Mouse (Mus musculus): ENCODE data around the gene Tango6. TPM values are rescaled to one million over a fixed set of nuclear protein-coding genes. Genes with fewer than 3 reads are reported as not detected.
A peak's percentile ranks its signal among the peaks of the same experiment; 100 is the strongest.
"Not testable (repeated sequence)": the region's sequence is repeated elsewhere in the genome, so short reads cannot be mapped to it uniquely, and the experiment has no call there.

Gene Tango6
- polyA plus RNA-seq, 1 experiment: 0.22 TPM

- no peak for TF ChIP-seq GATA1 (IDR thresholded peaks at IDR 0.05; ENCODE audit: borderline replicate concordance, low read length)
- TF ChIP-seq FLI1 (IDR thresholded peaks at IDR 0.05; ENCODE audit: low read length): no peak
- Histone ChIP-seq H3K4me1 (no peaks in the 10 kb centered on the region), H3K4me3 (replicated peaks) (no peak overlapping the region), H3K9me3 (no peaks in the 10 kb centered on the region), H3K27me3 (replicated peaks) (peaks cover 3% of the 10 kb centered on the region), H3K36me3 (replicated peaks; ENCODE audit: low read length) (no peaks in the 10 kb centered on the region)
Measured at GRCm38 (mm10) chr8:106766736-106767135, 83.9 kb downstream of the Tango6 start.

- Histone ChIP-seq H3K27me3 (replicated peaks) (peaks cover 4% of the 10 kb centered on the region), H3K4me3 (replicated peaks) (no peak overlapping the region), H3K9me3 (no peaks in the 10 kb centered on the region), H3K36me3 (replicated peaks; ENCODE audit: low read length) (no peaks in the 10 kb centered on the region), H3K4me1 (no peaks in the 10 kb centered on the region)
- no peak for TF ChIP-seq FLI1 (IDR thresholded peaks at IDR 0.05; ENCODE audit: low read length)
- no peak for TF ChIP-seq GATA1 (IDR thresholded peaks at IDR 0.05; ENCODE audit: borderline replicate concordance, low read length)
Measured at GRCm38 (mm10) chr8:106769147-106769805, 86.4 kb downstream of the Tango6 start.

GRCm38 (mm10) chr8:106770596-106771179 is 87.8 kb downstream of the Tango6 start:
- Histone ChIP-seq H3K4me3 (replicated peaks) (no peak overlapping the region), H3K9me3 (no peaks in the 10 kb centered on the region), H3K36me3 (replicated peaks; ENCODE audit: low read length) (no peaks in the 10 kb centered on the region), H3K27me3 (replicated peaks) (peaks cover 4% of the 10 kb centered on the region), H3K4me1 (no peaks in the 10 kb centered on the region)
- TF ChIP-seq GATA1 (IDR thresholded peaks at IDR 0.05; ENCODE audit: borderline replicate concordance, low read length): no peak
- no peak for TF ChIP-seq FLI1 (IDR thresholded peaks at IDR 0.05; ENCODE audit: low read length)

GRCm38 (mm10) chr8:106772094-106772493 is 89.2 kb downstream of the Tango6 start:
- no peak overlapping the region for H3K4me3 ChIP-seq (replicated peaks)
- H3K36me3 ChIP-seq (replicated peaks; ENCODE audit: low read length): no peaks in the 10 kb centered on the region
- no peak for TF ChIP-seq GATA1 (IDR thresholded peaks at IDR 0.05; ENCODE audit: borderline replicate concordance, low read length)
- no peak for TF ChIP-seq FLI1 (IDR thresholded peaks at IDR 0.05; ENCODE audit: low read length)
- peaks cover 4% of the 10 kb centered on the region for H3K27me3 ChIP-seq (replicated peaks)
- H3K9me3 ChIP-seq: no peaks in the 10 kb centered on the region
- no peaks in the 10 kb centered on the region for H3K4me1 ChIP-seq

GRCm38 (mm10) chr8:106772501-106772900 is 89.6 kb downstream of the Tango6 start:
- Histone ChIP-seq H3K4me3 (replicated peaks) (no peak overlapping the region), H3K9me3 (no peaks in the 10 kb centered on the region), H3K36me3 (replicated peaks; ENCODE audit: low read length) (no peaks in the 10 kb centered on the region), H3K4me1 (no peaks in the 10 kb centered on the region), H3K27me3 (replicated peaks) (peaks cover 5% of the 10 kb centered on the region)
- TF ChIP-seq GATA1 (IDR thresholded peaks at IDR 0.05; ENCODE audit: borderline replicate concordance, low read length) (no peak), FLI1 (IDR thresholded peaks at IDR 0.05; ENCODE audit: low read length) (no peak)

GRCm38 (mm10) chr8:106774567-106775320 is 91.9 kb downstream of the Tango6 start:
- H3K4me1 ChIP-seq: no peaks in the 10 kb centered on the region
- TF ChIP-seq GATA1 (IDR thresholded peaks at IDR 0.05; ENCODE audit: borderline replicate concordance, low read length) (no peak), FLI1 (IDR thresholded peaks at IDR 0.05; ENCODE audit: low read length) (no peak)
- H3K36me3 ChIP-seq (replicated peaks; ENCODE audit: low read length): no peaks in the 10 kb centered on the region
- H3K4me3 ChIP-seq (replicated peaks): no peak overlapping the region
- no peaks in the 10 kb centered on the region for H3K9me3 ChIP-seq
- H3K27me3 ChIP-seq (replicated peaks): peaks cover 10% of the 10 kb centered on the region

- no peaks in the 10 kb centered on the region for H3K36me3 ChIP-seq (replicated peaks; ENCODE audit: low read length)
- H3K9me3 ChIP-seq: no peaks in the 10 kb centered on the region
- TF ChIP-seq FLI1 (IDR thresholded peaks at IDR 0.05; ENCODE audit: low read length) (no peak), GATA1 (IDR thresholded peaks at IDR 0.05; ENCODE audit: borderline replicate concordance, low read length) (no peak)
- no peaks in the 10 kb centered on the region for H3K27me3 ChIP-seq (replicated peaks)
- H3K4me1 ChIP-seq: peaks cover 4% of the 10 kb centered on the region; the same call in 1 of the 2 replicates
- no peak overlapping the region for H3K4me3 ChIP-seq (replicated peaks)
Measured at GRCm38 (mm10) chr8:106789623-106790022, 106.8 kb downstream of the Tango6 start.

GRCm38 (mm10) chr8:106794820-106795219 is 112.0 kb downstream of the Tango6 start:
- Histone ChIP-seq H3K36me3 (replicated peaks; ENCODE audit: low read length) (no peaks in the 10 kb centered on the region), H3K4me3 (replicated peaks) (no peak overlapping the region)
- TF ChIP-seq FLI1 (IDR thresholded peaks at IDR 0.05; ENCODE audit: low read length) (no peak), GATA1 (IDR thresholded peaks at IDR 0.05; ENCODE audit: borderline replicate concordance, low read length) (no peak)

GRCm38 (mm10) chr8:106799821-106800220 is 117.0 kb downstream of the Tango6 start:
- no peak for TF ChIP-seq FLI1 (IDR thresholded peaks at IDR 0.05; ENCODE audit: low read length)
- TF ChIP-seq GATA1 (IDR thresholded peaks at IDR 0.05; ENCODE audit: borderline replicate concordance, low read length): no peak
- H3K4me1 ChIP-seq: peaks cover 8% of the 10 kb centered on the region
- H3K9me3 ChIP-seq: no peaks in the 10 kb centered on the region

More at GRCm38 (mm10) chr8:106794820-106795219, 112.0 kb downstream of the Tango6 start:
- H3K27me3 ChIP-seq (replicated peaks): no peaks in the 10 kb centered on the region
- no peaks in the 10 kb centered on the region for H3K9me3 ChIP-seq
- no peaks in the 10 kb centered on the region for H3K4me1 ChIP-seq

GRCm38 (mm10) chr8:106801261-106801660 is 118.4 kb downstream of the Tango6 start:
- TF ChIP-seq FLI1 (IDR thresholded peaks at IDR 0.05; ENCODE audit: low read length): no peak
- TF ChIP-seq GATA1 (IDR thresholded peaks at IDR 0.05; ENCODE audit: borderline replicate concordance, low read length): no peak
- H3K9me3 ChIP-seq: peaks cover 8% of the 10 kb centered on the region
- H3K36me3 ChIP-seq (replicated peaks; ENCODE audit: low read length): no peaks in the 10 kb centered on the region
- H3K4me1 ChIP-seq: peaks cover 8% of the 10 kb centered on the region
- H3K27me3 ChIP-seq (replicated peaks): no peaks in the 10 kb centered on the region
- H3K4me3 ChIP-seq (replicated peaks): no peak overlapping the region

More at GRCm38 (mm10) chr8:106799821-106800220, 117.0 kb downstream of the Tango6 start:
- no peaks in the 10 kb centered on the region for H3K27me3 ChIP-seq (replicated peaks)
- no peaks in the 10 kb centered on the region for H3K36me3 ChIP-seq (replicated peaks; ENCODE audit: low read length)
- H3K4me3 ChIP-seq (replicated peaks): no peak overlapping the region

- Histone ChIP-seq H3K4me1 (peaks cover 12% of the 10 kb centered on the region), H3K4me3 (replicated peaks) (peak overlapping the region; percentile 78)
- not testable (repeated sequence) for H3K9me3 ChIP-seq; H3K27me3 ChIP-seq (replicated peaks); H3K36me3 ChIP-seq (replicated peaks; ENCODE audit: low read length)
Measured at GRCm38 (mm10) chr8:106802384-106803137, 119.7 kb downstream of the Tango6 start.
